Mouse (Mus musculus) liver, embryonic 15.5 days (tissue): ENCODE data around the gene Ppp1r3c. TPM values are rescaled to one million over a fixed set of nuclear protein-coding genes. Genes with fewer than 3 reads are reported as not detected.

Experiments used
- ATAC-seq: fragments of 200-750 bp; cut with Nextera tagmentation; 2 replicates; pipeline ENCODE4 v1.8.0; 2017; ENCODE audit warnings: moderate number of reproducible peaks, mild to moderate bottlenecking, moderate library complexity; ENCODE audit not compliant: insufficient read depth
- H3K27ac ChIP-seq: fragments of 300-500 bp; sonication (generic); replicated peaks from 2 replicates; pipeline ENCODE4 v1.5.1; 2015; ENCODE audit warnings: mild to moderate bottlenecking, inconsistent platforms
- H3K27me3 ChIP-seq: fragments of 300-500 bp; sonication (generic); 2 replicates; pipeline ENCODE4 v1.6.1; 2015; ENCODE audit warnings: mild to moderate bottlenecking, inconsistent platforms
- H3K36me3 ChIP-seq: fragments of 300-500 bp; sonication (generic); replicated peaks from 2 replicates; pipeline ENCODE4 v1.6.1; 2015; ENCODE audit warnings: moderate library complexity, mild to moderate bottlenecking, inconsistent platforms
- H3K4me1 ChIP-seq: fragments of 300-500 bp; sonication (generic); replicated peaks from 2 replicates; pipeline ENCODE4 v1.6.1; 2015; ENCODE audit warnings: inconsistent platforms
- H3K4me2 ChIP-seq: fragments of 300-500 bp; sonication (generic); 2 replicates; pipeline ENCODE4 v1.6.1; 2015; ENCODE audit warnings: moderate library complexity, mild to moderate bottlenecking, inconsistent platforms
- H3K4me3 ChIP-seq: fragments of 300-500 bp; sonication (generic); replicated peaks from 2 replicates; pipeline ENCODE4 v1.5.1; 2015; ENCODE audit warnings: mild to moderate bottlenecking, inconsistent platforms
- H3K9ac ChIP-seq: fragments of 300-500 bp; sonication (generic); 2 replicates; pipeline ENCODE4 v1.6.1; 2015; ENCODE audit warnings: moderate library complexity, mild to moderate bottlenecking, inconsistent platforms
- H3K9me3 ChIP-seq: fragments of 300-500 bp; sonication (generic); replicated peaks from 2 replicates; pipeline ENCODE4 v1.6.1; 2016; ENCODE audit warnings: inconsistent platforms
- WGBS: fragments of 180-500 bp; shearing (Covaris S2); methylation state at CpG from one replicate; pipeline ENCODE4 v1.1.7; 2015; ENCODE audit warnings: mixed read lengths; ENCODE audit not compliant: insufficient replicate concordance; 5-methylcytosine and 5-hydroxymethylcytosine counted together
- polyA plus RNA-seq: library from polyadenylated mRNA; unstranded; fragments of >200 nt; fragmentation: Nextera tagmentation; extraction: Ambion mirVana; gene quantifications from 2 replicates; pipeline ENCODE4 v1.2.1, GENCODE M21; 2015

The Ppp1r3c gene
- polyA plus RNA-seq = 4.0 and 6.0 TPM in 2 replicates

DNA sequence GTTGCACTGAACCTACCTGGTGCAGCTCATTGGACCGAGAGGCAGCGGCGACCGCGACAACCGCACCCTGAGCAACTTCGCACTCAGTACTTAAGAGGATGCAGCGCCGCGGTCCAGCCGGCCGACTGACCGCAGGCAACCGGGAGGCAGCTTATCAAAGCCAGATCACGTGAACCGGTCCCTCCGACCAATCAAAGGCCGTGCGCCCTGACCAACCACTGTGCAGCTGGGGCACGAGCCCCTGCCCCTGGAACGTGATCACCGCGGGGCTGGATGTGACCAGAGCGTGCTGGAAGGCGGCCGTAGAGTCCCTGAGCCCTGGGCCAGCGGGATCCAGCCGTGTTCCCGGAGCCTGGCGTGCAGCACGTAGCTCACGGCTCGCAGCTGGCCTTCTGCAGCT is at the start of gene Ppp1r3c:
TSS of gene Ppp1r3c (minus strand) at position 117 of the 400 bp plus-strand sequence.
- Histone ChIP-seq H3K9me3 (no peaks in the 10 kb centered on the region), H3K36me3 (no peaks in the 10 kb centered on the region), H3K4me3 (peak within 1 kb of the TSS; percentile 44), H3K4me1 (no peaks in the 10 kb centered on the region), H3K9ac (peak within 1 kb of the TSS; percentile 15; the same call in 1 of the 2 replicates), H3K4me2 (peak within 1 kb of the TSS; percentile 55), H3K27me3 (peaks cover 38% of the 10 kb centered on the region), H3K27ac (peak within 1 kb of the TSS; percentile 67)
- ATAC-seq = peak; percentile 96
- WGBS = under 1% methylated on average over 33 of the region's 33 CpGs

DNA sequence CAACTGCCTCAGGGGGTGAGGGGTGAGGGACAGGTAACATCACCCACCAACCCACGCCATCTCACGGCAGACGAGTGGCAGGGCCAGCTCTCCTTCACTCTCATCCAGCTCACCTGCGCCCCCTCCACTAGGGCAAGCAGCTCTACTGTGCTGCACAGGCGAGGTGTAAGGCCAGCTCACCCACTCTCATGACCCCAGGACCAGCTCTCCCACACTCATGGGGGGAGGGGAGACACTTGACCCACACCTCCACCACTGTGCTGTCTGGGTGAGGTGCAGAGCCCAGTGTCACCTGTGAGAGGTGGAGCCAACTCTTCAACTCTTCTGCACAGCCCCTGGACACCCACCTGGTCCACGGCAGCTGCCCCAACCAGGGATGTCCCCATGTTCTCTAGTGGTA is 46.7 kb upstream of the Ppp1r3c start:
- Histone ChIP-seq H3K4me2 (no peak overlapping the region), H3K4me3 (no peak overlapping the region), H3K4me1 (0 out of 2 replicates have a peak, but pooled peaks cover 3% of the 10 kb centered on the region), H3K9me3 (no peaks in the 10 kb centered on the region), H3K27me3 (no peaks in the 10 kb centered on the region), H3K36me3 (no peaks in the 10 kb centered on the region), H3K27ac (no peak overlapping the region), H3K9ac (no peak overlapping the region)
- ATAC-seq = no peak
- WGBS = 74% methylated on average over 6 of the region's 6 CpGs

GRCm38 (mm10) chr19:36782591-36782990 is 46.1 kb upstream of the Ppp1r3c start:
- H3K9ac ChIP-seq = no peak overlapping the region
- no peaks in the 10 kb centered on the region for H3K9me3 ChIP-seq
- H3K27me3 ChIP-seq = no peaks in the 10 kb centered on the region
- H3K4me1 ChIP-seq = 0 out of 2 replicates have a peak, but pooled peaks cover 3% of the 10 kb centered on the region
- H3K36me3 ChIP-seq = no peaks in the 10 kb centered on the region
- H3K27ac ChIP-seq = no peak overlapping the region
- ATAC-seq = no peak
- no peak overlapping the region for H3K4me3 ChIP-seq
- 56% methylated on average over 3 of the region's 3 CpGs for WGBS
- H3K4me2 ChIP-seq = no peak overlapping the region

DNA sequence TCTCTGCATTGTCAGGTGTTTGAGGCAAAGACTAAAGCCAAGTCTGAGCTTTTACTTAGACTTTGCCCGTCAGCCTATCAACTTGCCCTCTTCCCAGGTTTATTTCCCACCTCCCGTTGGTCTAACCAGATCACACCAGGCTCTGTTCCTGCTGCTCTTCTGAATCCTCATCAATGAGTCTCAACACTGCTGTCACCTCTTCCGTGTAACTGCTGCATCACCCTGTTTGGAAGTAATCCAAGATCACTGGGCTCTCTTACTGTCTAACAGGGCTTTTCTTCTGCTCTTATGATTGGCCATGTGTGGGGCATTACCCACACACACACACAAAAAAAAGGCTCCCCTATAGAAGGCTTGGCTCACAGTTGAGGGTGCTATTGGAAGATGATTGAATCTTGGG is 45.5 kb upstream of the Ppp1r3c start:
- Histone ChIP-seq H3K27ac (no peak overlapping the region), H3K9ac (no peak overlapping the region), H3K27me3 (no peaks in the 10 kb centered on the region), H3K4me3 (no peak overlapping the region), H3K9me3 (no peaks in the 10 kb centered on the region), H3K4me1 (0 out of 2 replicates have a peak, but pooled peaks cover 3% of the 10 kb centered on the region), H3K36me3 (no peaks in the 10 kb centered on the region), H3K4me2 (no peak overlapping the region)
- 48% methylated on average over 3 of the region's 3 CpGs for WGBS
- no peak for ATAC-seq

GRCm38 (mm10) chr19:36780375-36780774 is 43.9 kb upstream of the Ppp1r3c start:
- no peaks in the 10 kb centered on the region for H3K36me3 ChIP-seq
- 63% methylated on average over 1 of the region's 1 CpGs for WGBS
- no peak overlapping the region for H3K4me2 ChIP-seq
- H3K27ac ChIP-seq = no peak overlapping the region
- no peaks in the 10 kb centered on the region for H3K27me3 ChIP-seq
- H3K4me1 ChIP-seq = 0 out of 2 replicates have a peak, but pooled peaks cover 3% of the 10 kb centered on the region
- no peak overlapping the region for H3K9ac ChIP-seq
- H3K9me3 ChIP-seq = no peaks in the 10 kb centered on the region
- no peak for ATAC-seq
- H3K4me3 ChIP-seq = no peak overlapping the region

GRCm38 (mm10) chr19:36779765-36780164 is 43.3 kb upstream of the Ppp1r3c start:
- no peak for ATAC-seq
- no peaks in the 10 kb centered on the region for H3K9me3 ChIP-seq
- 0 out of 2 replicates have a peak, but pooled peaks cover 3% of the 10 kb centered on the region for H3K4me1 ChIP-seq

GRCm38 (mm10) chr19:36775531-36775930 is 39.1 kb upstream of the Ppp1r3c start:
- Histone ChIP-seq H3K27me3 (no peaks in the 10 kb centered on the region), H3K9ac (no peak overlapping the region), H3K9me3 (no peaks in the 10 kb centered on the region), H3K4me3 (no peak overlapping the region), H3K4me2 (no peak overlapping the region), H3K4me1 (0 out of 2 replicates have a peak, but pooled peaks cover under 1% of the 10 kb centered on the region), H3K36me3 (no peaks in the 10 kb centered on the region), H3K27ac (no peak overlapping the region)
- ATAC-seq = no peak
- 67% methylated on average over 8 of the region's 8 CpGs for WGBS

More at GRCm38 (mm10) chr19:36779765-36780164, 43.3 kb upstream of the Ppp1r3c start:
- Histone ChIP-seq H3K4me3 (no peak overlapping the region), H3K27me3 (no peaks in the 10 kb centered on the region), H3K9ac (no peak overlapping the region), H3K4me2 (no peak overlapping the region), H3K36me3 (no peaks in the 10 kb centered on the region), H3K27ac (no peak overlapping the region)
- WGBS = 53% methylated on average over 3 of the region's 3 CpGs

DNA sequence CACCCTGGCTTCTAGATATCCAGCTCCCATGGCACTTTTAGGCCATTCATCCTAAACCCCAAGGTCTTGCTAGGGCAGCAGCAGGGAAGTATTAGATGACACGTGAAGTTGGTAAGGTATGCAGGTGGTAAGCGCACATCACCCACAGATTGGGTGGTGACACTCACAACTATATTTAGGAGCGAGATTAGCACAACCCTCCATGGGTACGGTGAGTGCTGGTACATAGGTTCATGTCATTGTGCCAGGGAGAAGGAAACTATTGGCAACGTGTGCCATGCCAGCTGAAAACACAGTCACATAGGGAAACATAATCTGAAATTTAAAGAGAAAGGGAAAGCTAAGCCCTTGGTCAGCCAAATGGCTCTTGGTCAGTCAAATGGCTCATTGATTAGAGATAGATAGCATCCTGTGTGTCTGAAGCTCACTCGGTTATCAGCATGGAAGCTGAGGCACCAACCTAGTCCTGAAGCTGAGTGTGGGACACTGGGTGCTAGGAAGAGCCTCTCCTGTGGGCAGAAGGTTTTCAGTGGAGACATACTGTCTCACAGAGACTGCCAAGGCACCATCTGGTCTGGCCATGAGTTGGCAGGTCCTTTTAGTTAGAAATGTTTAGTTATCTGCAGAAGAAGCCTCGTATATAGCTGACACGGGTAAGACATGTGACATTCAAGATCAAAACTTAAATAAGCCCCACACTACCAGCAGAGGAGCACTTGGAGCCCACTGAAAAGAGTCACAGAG is 37.4 kb upstream of the Ppp1r3c start:
- WGBS = 64% methylated on average over 8 of the region's 8 CpGs
- no peaks in the 10 kb centered on the region for H3K4me1 ChIP-seq
- no peak for ATAC-seq

DNA sequence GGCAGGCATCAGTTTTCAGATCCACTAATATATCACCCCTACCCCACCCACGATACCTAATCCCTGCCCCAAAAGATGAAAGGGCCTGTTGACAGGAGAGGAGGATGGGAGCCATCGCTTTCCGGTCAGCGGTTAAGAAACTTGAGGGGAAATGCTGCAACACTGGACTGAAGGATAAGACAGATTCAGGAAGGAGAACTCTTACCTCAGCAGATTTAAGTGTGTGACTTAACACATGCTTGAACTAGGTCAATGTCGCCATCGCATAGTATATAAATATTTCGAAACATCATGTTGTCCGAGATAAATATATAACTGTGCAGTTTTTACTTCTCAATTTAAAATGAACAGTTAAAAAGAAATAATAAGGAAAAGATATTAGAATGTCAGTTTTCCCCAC is 31.6 kb upstream of the Ppp1r3c start:
- no peak overlapping the region for H3K9ac ChIP-seq
- ATAC-seq = no peak
- H3K36me3 ChIP-seq = no peaks in the 10 kb centered on the region
- H3K9me3 ChIP-seq = no peaks in the 10 kb centered on the region
- no peak overlapping the region for H3K4me2 ChIP-seq
- 23% methylated on average over 8 of the region's 8 CpGs for whole genome bisulfite sequencing
- no peaks in the 10 kb centered on the region for H3K27me3 ChIP-seq
- H3K4me1 ChIP-seq = no peaks in the 10 kb centered on the region
- no peak overlapping the region for H3K4me3 ChIP-seq
- no peak overlapping the region for H3K27ac ChIP-seq

More for the DNA sequence above, 37.4 kb upstream of the Ppp1r3c start:
- no peak overlapping the region for H3K4me2 ChIP-seq
- H3K27me3 ChIP-seq = no peaks in the 10 kb centered on the region
- no peaks in the 10 kb centered on the region for H3K36me3 ChIP-seq
- H3K4me3 ChIP-seq = no peak overlapping the region
- no peak overlapping the region for H3K9ac ChIP-seq
- no peak overlapping the region for H3K27ac ChIP-seq
- H3K9me3 ChIP-seq = no peaks in the 10 kb centered on the region

DNA sequence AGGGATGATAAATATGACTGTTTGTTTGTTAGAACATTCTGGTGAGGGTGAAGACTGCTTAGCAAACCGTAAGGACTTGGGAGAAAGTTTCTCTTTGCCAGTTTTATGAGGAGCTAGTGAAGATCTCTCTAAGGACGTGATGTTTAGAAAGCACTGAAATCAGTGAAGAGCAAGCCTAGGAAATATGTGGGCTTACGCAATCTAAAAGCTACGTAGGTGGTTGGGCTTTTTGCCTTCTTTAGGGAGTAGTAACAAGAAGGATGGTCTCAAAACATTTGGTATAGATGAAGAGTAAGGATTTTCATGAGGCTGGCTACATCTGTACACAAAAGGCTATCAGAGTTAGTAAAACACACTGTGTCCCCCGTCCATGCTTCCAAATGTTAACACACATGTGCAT is 28.0 kb upstream of the Ppp1r3c start:
- WGBS = 64% methylated on average over 5 of the region's 5 CpGs
- Histone ChIP-seq H3K27ac (no peak overlapping the region), H3K4me1 (no peaks in the 10 kb centered on the region), H3K27me3 (no peaks in the 10 kb centered on the region), H3K9ac (no peak overlapping the region), H3K36me3 (no peaks in the 10 kb centered on the region), H3K9me3 (no peaks in the 10 kb centered on the region), H3K4me2 (no peak overlapping the region), H3K4me3 (no peak overlapping the region)
- ATAC-seq = no peak

- H3K4me2 ChIP-seq = no peak overlapping the region
- no peaks in the 10 kb centered on the region for H3K36me3 ChIP-seq
- no peaks in the 10 kb centered on the region for H3K4me1 ChIP-seq
- no peak overlapping the region for H3K4me3 ChIP-seq
- no peak for ATAC-seq
- no peak overlapping the region for H3K9ac ChIP-seq
- H3K27me3 ChIP-seq = no peaks in the 10 kb centered on the region
- H3K27ac ChIP-seq = no peak overlapping the region
- H3K9me3 ChIP-seq = no peaks in the 10 kb centered on the region
These were observed 12.5 kb upstream of the Ppp1r3c start for GRCm38 (mm10) chr19:36748996-36749395.

DNA sequence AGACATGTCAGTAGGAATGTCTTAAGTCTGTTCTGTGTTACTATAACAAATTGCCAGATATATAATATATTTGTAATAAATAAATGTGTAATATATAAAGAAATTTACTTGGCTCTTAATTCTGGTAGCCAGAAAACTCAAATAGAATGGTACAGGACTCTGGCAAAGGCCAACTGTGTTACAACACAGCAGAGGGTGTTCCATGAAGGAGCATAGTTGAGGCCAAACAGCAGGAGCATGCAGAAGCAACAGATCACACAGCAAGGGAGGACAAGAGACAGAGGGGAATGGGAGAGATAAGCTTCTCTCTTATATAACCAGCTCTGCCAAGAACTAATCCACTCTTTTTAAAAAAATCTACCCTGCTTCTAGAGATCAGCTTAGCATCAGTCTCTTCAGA is 5.9 kb upstream of the Ppp1r3c start:
- H3K9ac ChIP-seq = no peak overlapping the region
- no peak overlapping the region for H3K4me3 ChIP-seq
- no peak overlapping the region for H3K4me2 ChIP-seq
- H3K36me3 ChIP-seq = no peaks in the 10 kb centered on the region
- H3K27me3 ChIP-seq = peaks cover 12% of the 10 kb centered on the region
- no peaks in the 10 kb centered on the region for H3K9me3 ChIP-seq
- H3K27ac ChIP-seq = no peak overlapping the region
- ATAC-seq = no peak
- H3K4me1 ChIP-seq = no peaks in the 10 kb centered on the region
